Mouse (Mus musculus) macrophage (primary cell): ENCODE data around the gene Pxylp1. TPM values are rescaled to one million over a fixed set of nuclear protein-coding genes. Genes with fewer than 3 reads are reported as not detected.
A peak's percentile ranks its signal among the peaks of the same experiment; 100 is the strongest.

Source experiments
- H3K27ac ChIP-seq: fragments of 350-480 bp; formaldehyde crosslinking; 2 replicates; pipeline ENCODE4 v1.9.0; 2021
- H3K36me3 ChIP-seq: fragments of 350-480 bp; formaldehyde crosslinking; 2 replicates; pipeline ENCODE4 v1.9.0; 2021; ENCODE audit errors: inconsistent target
- H3K4me3 ChIP-seq: fragments of 350-480 bp; formaldehyde crosslinking; 2 replicates; pipeline ENCODE4 v1.9.0; 2021; ENCODE audit errors: inconsistent target
- H3K79me2 ChIP-seq: fragments of 350-480 bp; formaldehyde crosslinking; 2 replicates; pipeline ENCODE4 v1.9.0; 2021; ENCODE audit errors: inconsistent target
- WGBS: methylation state at CpG from one replicate; pipeline ENCODE4 v1.1.7; 2026; ENCODE audit warnings: inconsistent platforms; ENCODE audit not compliant: missing documents; 5-methylcytosine and 5-hydroxymethylcytosine counted together
- polyA plus RNA-seq: library from polyadenylated mRNA; stranded (reverse); fragments of 250-400 nt; gene quantifications from 3 replicates; pipeline ENCODE4 v1.2.4, GENCODE M21; 2018; ENCODE audit warnings: inconsistent platforms

Gene Pxylp1
- polyA plus RNA-seq, 1 experiment from 2014 or later = 0.67 TPM

DNA sequence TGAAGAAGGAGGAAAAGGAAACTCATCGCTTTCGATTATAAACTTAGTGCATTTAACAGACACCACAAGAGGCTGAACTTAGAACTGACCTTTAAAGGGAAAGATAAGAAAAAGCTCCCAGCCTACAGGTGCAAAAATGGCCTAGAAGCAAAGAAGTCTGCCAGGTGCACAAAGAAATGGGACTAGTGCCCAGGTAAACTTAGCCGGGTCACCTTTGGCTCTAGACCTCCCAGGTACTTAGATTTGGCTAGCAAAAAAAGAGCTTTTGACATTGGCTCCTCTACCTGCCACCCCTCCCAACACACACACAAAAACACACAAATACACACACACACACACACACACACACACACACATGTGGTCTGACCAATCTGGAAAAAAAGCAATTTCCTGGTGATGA is 95.2 kb downstream of the Pxylp1 start:
- Histone ChIP-seq H3K4me3 (no peak overlapping the region), H3K36me3 (no peaks in the 10 kb centered on the region), H3K79me2 (no peaks in the 10 kb centered on the region), H3K27ac (no peak overlapping the region)
- WGBS = 84% methylated on average over 3 of the region's 3 CpGs

- H3K36me3 ChIP-seq = no peaks in the 10 kb centered on the region
- no peak overlapping the region for H3K4me3 ChIP-seq
- WGBS = 16% methylated on average over 10 of the region's 10 CpGs
- no peak overlapping the region for H3K27ac ChIP-seq
- no peaks in the 10 kb centered on the region for H3K79me2 ChIP-seq
These were observed 97.0 kb downstream of the Pxylp1 start for GRCm38 (mm10) chr9:96795399-96795928.

DNA sequence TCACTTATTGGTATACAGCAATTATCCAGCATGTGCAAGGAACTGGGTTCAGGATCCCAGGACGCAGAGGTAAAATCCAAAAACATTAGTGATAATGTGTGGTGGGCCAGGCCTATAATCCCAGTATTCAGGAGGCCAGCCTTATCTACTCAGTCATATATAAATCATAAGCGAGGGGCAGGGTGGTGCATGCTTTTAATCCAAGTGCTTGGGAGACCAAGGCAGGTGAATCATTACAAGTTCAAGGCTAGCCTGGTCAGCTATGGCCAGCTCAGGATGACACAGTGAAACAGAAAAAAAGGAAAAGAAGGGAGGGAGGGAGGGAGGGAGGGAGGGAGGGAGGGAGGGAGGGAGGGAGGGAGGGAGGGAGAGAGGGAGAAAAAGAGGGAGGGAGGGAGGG is 97.9 kb downstream of the Pxylp1 start:
- no peaks in the 10 kb centered on the region for H3K79me2 ChIP-seq
- 88% methylated on average over 2 of the region's 2 CpGs for WGBS
- no peak overlapping the region for H3K4me3 ChIP-seq
- H3K27ac ChIP-seq = no peak overlapping the region
- H3K36me3 ChIP-seq = no peaks in the 10 kb centered on the region

GRCm38 (mm10) chr9:96792543-96792942 is 99.9 kb downstream of the Pxylp1 start:
- no peaks in the 10 kb centered on the region for H3K79me2 ChIP-seq
- H3K27ac ChIP-seq = no peak overlapping the region
- no peaks in the 10 kb centered on the region for H3K36me3 ChIP-seq
- H3K4me3 ChIP-seq = no peak overlapping the region
- 86% methylated on average over 2 of the region's 2 CpGs for WGBS

DNA sequence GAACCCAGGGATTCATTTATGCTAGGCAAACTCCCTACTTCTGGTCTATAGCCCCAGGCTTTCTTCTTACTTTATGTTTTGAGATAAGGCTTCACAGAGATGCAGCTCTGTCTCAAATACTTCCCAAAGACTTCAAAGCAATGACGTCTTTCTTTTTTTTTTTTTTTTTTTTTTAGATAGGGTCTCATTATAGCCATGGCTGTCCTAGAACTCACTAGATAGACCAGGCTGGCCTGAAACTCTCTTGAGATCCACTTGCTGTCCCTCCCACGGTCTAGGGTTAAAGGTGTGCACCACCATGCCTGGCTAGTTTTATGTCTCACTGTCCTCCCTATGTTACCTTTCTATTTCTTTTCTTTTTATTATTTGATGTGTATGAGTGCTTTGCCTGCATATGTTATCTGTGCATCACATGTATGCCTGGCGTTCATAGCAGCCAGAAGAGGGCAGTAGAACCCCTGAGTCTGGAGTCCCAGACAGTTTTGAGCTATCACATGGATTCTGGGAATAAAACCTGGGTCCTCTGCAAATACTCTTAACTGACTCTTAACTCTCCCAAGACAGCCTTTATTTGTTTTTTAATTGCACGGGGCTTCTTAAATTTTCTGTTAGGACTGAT is 102.0 kb downstream of the Pxylp1 start:
- no peak overlapping the region for H3K4me3 ChIP-seq
- 74% methylated on average over 4 of the region's 4 CpGs for WGBS

DNA sequence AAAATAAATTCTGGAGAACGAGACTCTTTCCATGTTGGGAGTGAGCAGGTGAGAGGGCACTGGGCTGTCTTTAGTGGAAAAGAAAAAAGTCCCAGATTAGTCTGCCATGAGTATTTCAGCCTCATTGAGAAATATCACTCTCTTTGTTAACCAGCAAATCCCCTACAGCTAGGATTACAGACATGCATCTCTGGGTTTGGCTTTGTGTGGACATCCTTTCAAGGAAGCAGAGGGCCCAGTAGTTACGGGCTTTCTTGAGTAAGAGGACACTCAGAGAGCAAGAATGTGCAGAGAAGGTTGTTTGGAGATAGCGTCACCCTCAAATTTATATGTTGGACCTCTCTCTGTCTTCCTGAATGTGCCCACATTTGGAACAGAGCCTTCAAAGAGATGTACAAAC is 102.6 kb downstream of the Pxylp1 start:
- Histone ChIP-seq H3K27ac (no peak overlapping the region), H3K4me3 (no peak overlapping the region), H3K36me3 (no peaks in the 10 kb centered on the region), H3K79me2 (no peaks in the 10 kb centered on the region)
- 86% methylated on average over 3 of the region's 3 CpGs for WGBS

More for the DNA sequence above, 102.0 kb downstream of the Pxylp1 start:
- no peak overlapping the region for H3K27ac ChIP-seq
- H3K36me3 ChIP-seq = no peaks in the 10 kb centered on the region
- no peaks in the 10 kb centered on the region for H3K79me2 ChIP-seq

DNA sequence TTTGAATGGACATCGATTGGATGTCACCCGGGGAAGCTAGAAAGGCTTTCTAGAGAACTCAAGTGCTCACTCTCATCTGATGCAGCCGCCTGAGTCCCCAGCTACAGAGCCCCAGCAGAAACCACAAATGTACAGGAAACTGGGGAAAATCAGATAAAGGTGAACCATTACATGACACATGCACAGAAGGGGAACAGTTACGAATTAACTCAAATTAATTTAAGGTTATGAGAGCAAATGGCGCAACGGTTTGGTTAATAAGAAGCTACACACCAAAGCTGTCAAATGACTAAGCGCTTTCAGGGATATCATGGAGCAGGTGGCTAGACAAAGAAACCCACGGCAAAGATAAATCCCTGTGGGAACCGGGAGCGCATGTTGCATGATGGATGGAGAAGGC is 104.7 kb downstream of the Pxylp1 start:
- Histone ChIP-seq H3K4me3 (no peak overlapping the region), H3K79me2 (no peaks in the 10 kb centered on the region), H3K27ac (no peak overlapping the region), H3K36me3 (no peaks in the 10 kb centered on the region)
- WGBS = 25% methylated on average over 10 of the region's 10 CpGs

DNA sequence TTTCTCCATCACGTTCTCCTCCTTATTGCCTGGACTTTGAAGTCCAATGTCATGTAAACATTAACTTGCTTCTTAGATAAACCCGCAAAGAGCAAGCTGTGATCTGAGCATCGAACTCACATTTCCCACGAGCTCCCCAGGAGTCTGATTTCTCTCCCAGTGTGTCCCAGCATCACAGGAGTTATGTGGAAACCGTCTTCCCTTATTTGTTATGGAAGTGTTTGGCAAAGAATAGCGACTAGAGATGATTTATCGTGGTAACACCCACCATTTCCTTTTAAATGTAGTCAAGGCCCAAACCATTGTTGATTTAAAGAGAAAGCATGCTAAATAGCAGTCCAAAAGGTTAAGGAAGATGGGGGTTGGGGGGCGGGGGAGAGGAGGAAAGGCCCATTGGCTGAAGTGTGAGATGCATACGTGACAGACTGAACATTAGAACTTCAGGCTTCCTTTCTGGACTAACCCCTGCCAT is 106.6 kb downstream of the Pxylp1 start:
- H3K79me2 ChIP-seq = no peaks in the 10 kb centered on the region
- H3K36me3 ChIP-seq = no peaks in the 10 kb centered on the region
- H3K27ac ChIP-seq = no peak overlapping the region
- no peak overlapping the region for H3K4me3 ChIP-seq
- WGBS = 41% methylated on average over 9 of the region's 9 CpGs

GRCm38 (mm10) chr9:96785187-96785586 is 107.3 kb downstream of the Pxylp1 start:
- Histone ChIP-seq H3K27ac (no peak overlapping the region), H3K4me3 (no peak overlapping the region), H3K79me2 (no peaks in the 10 kb centered on the region), H3K36me3 (no peaks in the 10 kb centered on the region)
- WGBS = 9% methylated on average over 3 of the region's 3 CpGs

- H3K4me3 ChIP-seq = no peak overlapping the region
- 42% methylated on average over 9 of the region's 9 CpGs for WGBS
- H3K79me2 ChIP-seq = no peaks in the 10 kb centered on the region
- no peaks in the 10 kb centered on the region for H3K36me3 ChIP-seq
- H3K27ac ChIP-seq = no peak overlapping the region
These were observed 108.8 kb downstream of the Pxylp1 start for GRCm38 (mm10) chr9:96783667-96784066.

- Histone ChIP-seq H3K27ac (no peak overlapping the region), H3K79me2 (no peaks in the 10 kb centered on the region), H3K4me3 (no peak overlapping the region), H3K36me3 (no peaks in the 10 kb centered on the region)
- WGBS = 81% methylated on average over 5 of the region's 5 CpGs
These were observed 109.2 kb downstream of the Pxylp1 start for GRCm38 (mm10) chr9:96783258-96783657.

GRCm38 (mm10) chr9:96782062-96782461 is 110.4 kb downstream of the Pxylp1 start:
- H3K36me3 ChIP-seq = no peaks in the 10 kb centered on the region
- H3K4me3 ChIP-seq = no peak overlapping the region
- H3K27ac ChIP-seq = peak overlapping the region; percentile 36
- no peaks in the 10 kb centered on the region for H3K79me2 ChIP-seq
- 73% methylated on average over 8 of the region's 8 CpGs for WGBS

Other genes starting within 250 kb of the Pxylp1 start
- gene Zbtb38, start 139.8 kb downstream of the Pxylp1 start, polyA plus RNA-seq = 11.3 to 18.9 TPM (median 18.6 TPM) in 3 replicates
- 2.0 to 8.4 TPM (median 5.6 TPM) in 3 replicates for gene Spsb4, start 126.2 kb upstream of the Pxylp1 start, polyA plus RNA-seq
- gene Slc25a36, start 218.5 kb upstream of the Pxylp1 start, polyA plus RNA-seq = 26.4 to 34.9 TPM (median 30.1 TPM) in 3 replicates